Mouse (Mus musculus) hindbrain, postnatal 0 days (tissue): Measurements from ENCODE around the gene Lsmem1. TPM values are rescaled to one million over a fixed set of nuclear protein-coding genes. Genes with fewer than 3 reads are reported as not detected.

Source experiments
- ATAC-seq: fragments of 200-750 bp; cut with Nextera tagmentation; 2 replicates; pipeline ENCODE4 v1.8.0; 2017; ENCODE audit warnings: mild to moderate bottlenecking, moderate TSS enrichment, moderate library complexity
- DNase-seq: peaks from one replicate; pipeline ENCODE4 v3.0.0-alpha.2; 2015; ENCODE audit warnings: low spot score
- H3K27ac ChIP-seq: fragments of 300-500 bp; sonication (generic); 2 replicates; pipeline ENCODE4 v1.5.1; 2014; ENCODE audit warnings: mild to moderate bottlenecking
- H3K27me3 ChIP-seq: fragments of 300-500 bp; sonication (generic); 2 replicates; pipeline ENCODE4 v1.6.1; 2014; ENCODE audit warnings: low read length, mixed read lengths; ENCODE audit not compliant: insufficient read depth
- H3K36me3 ChIP-seq: fragments of 300-500 bp; sonication (generic); 2 replicates; pipeline ENCODE4 v1.6.1; 2014; ENCODE audit warnings: low read length, mixed read lengths; ENCODE audit not compliant: insufficient read depth
- H3K4me1 ChIP-seq: fragments of 300-500 bp; sonication (generic); 2 replicates; pipeline ENCODE4 v1.6.1; 2014; ENCODE audit warnings: antibody characterized with exemption, low read length, mixed read lengths; ENCODE audit not compliant: insufficient read depth
- H3K4me2 ChIP-seq: fragments of 300-500 bp; sonication (generic); 2 replicates; pipeline ENCODE4 v1.6.1; 2014; ENCODE audit warnings: low read depth, mild to moderate bottlenecking, low read length, moderate library complexity, mixed read lengths
- H3K4me3 ChIP-seq: fragments of 300-500 bp; sonication (generic); 2 replicates; pipeline ENCODE4 v1.5.1; 2014; ENCODE audit warnings: low read length
- H3K9ac ChIP-seq: fragments of 300-500 bp; sonication (generic); replicated peaks from 2 replicates; pipeline ENCODE4 v1.6.1; 2014; ENCODE audit warnings: mild to moderate bottlenecking, low read length, moderate library complexity, mixed read lengths
- H3K9me3 ChIP-seq: fragments of 300-500 bp; sonication (generic); 2 replicates; pipeline ENCODE4 v1.6.1; 2016; ENCODE audit warnings: low read length, mixed read lengths
- CTCF ChIP-seq: IDR thresholded peaks from 2 replicates; pipeline ENCODE4 v1.5.1; 2016; ENCODE audit warnings: antibody characterized with exemption, control low read depth, low read depth
- WGBS: fragments of 180-500 bp; shearing (Covaris S2); extraction: QIAGEN DNeasy Blood & Tissue Kit; methylation state at CpG from one replicate; pipeline ENCODE4 v1.1.7; 2014; 5-methylcytosine and 5-hydroxymethylcytosine counted together
- polyA plus RNA-seq: library from polyadenylated mRNA; unstranded; fragments of >200 nt; fragmentation: Nextera tagmentation; extraction: Ambion mirVana; gene quantifications from 2 replicates; pipeline ENCODE4 v1.2.1, GENCODE M21; 2015
- total RNA-seq: library from RNA; depleted of rRNA; stranded (reverse); fragments of >200 nt; gene quantifications from 2 replicates; pipeline ENCODE4 v1.2.3, GENCODE M21; 2014

The Lsmem1 gene
- total and polyA plus RNA-seq, 2 experiments from 2014 or later = 0.09 TPM; not detected in 1

DNA sequence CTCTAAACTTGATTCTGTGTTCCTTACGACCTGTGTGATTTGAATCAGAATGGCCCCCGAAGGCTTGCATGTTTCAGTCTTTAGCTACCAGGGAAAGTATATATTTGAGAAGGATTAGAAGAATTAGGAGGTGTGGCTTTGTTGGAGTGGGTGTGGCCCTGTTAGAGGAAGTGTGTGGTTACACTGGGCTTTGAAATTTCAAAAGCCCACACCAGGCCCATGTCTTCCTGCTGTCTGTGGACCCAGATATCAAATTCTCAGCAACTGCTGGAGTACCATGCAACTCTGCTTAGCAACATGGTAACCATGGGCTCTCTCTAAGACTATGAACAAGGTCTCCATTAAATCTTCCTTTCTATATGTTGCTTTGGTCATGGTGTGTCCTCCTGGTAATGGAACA is 27.7 kb downstream of the Lsmem1 start:
- Histone ChIP-seq H3K9me3 (no peaks in the 10 kb centered on the region), H3K4me2 (no peak overlapping the region), H3K4me3 (no peak overlapping the region), H3K4me1 (no peaks in the 10 kb centered on the region), H3K36me3 (no peaks in the 10 kb centered on the region), H3K9ac (no peak overlapping the region), H3K27ac (no peak overlapping the region), H3K27me3 (no peaks in the 10 kb centered on the region)
- 92% methylated on average over 2 of the region's 2 CpGs for WGBS
- no peak for TF ChIP-seq CTCF
- DNase-seq (no peak), ATAC-seq (no peak)

DNA sequence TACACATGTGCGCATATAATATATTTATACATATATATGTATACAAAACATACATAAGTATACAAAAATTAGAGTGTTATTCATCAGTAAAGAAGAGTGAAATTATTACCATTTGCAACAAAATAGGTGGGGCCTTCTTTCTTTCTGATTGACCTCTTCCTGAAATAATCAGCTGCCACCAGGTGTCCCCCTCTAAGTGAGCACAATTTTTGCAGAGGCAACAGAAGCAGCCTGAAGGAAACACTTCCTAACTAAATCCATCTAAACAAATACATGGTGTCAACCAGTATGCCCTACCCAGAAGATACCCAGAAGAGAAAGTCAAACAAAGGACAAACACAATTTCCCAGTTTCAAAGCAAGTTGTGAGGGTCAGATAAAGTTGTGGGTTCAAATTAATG is 29.6 kb downstream of the Lsmem1 start:
- H3K4me1 ChIP-seq = no peaks in the 10 kb centered on the region
- H3K27me3 ChIP-seq = no peaks in the 10 kb centered on the region
- no peak overlapping the region for H3K27ac ChIP-seq
- no peak overlapping the region for H3K4me2 ChIP-seq
- no peaks in the 10 kb centered on the region for H3K36me3 ChIP-seq
- no peak for TF ChIP-seq CTCF
- no peaks in the 10 kb centered on the region for H3K9me3 ChIP-seq
- no peak for ATAC-seq
- WGBS = 96% methylated on average over 1 of the region's 1 CpGs
- no peak overlapping the region for H3K9ac ChIP-seq
- no peak for DNase-seq
- H3K4me3 ChIP-seq = no peak overlapping the region

- no peak overlapping the region for H3K4me2 ChIP-seq
- DNase-seq (peak; percentile 83), ATAC-seq (peak; percentile 56; the same call in 1 of the 2 replicates)
- no peaks in the 10 kb centered on the region for H3K4me1 ChIP-seq
- peak; percentile 79 for TF ChIP-seq CTCF
- H3K9me3 ChIP-seq = no peaks in the 10 kb centered on the region
- no peaks in the 10 kb centered on the region for H3K36me3 ChIP-seq
- 5% methylated on average over 2 of the region's 2 CpGs for WGBS
- H3K4me3 ChIP-seq = no peak overlapping the region
- no peak overlapping the region for H3K27ac ChIP-seq
- H3K27me3 ChIP-seq = no peaks in the 10 kb centered on the region
- no peak overlapping the region for H3K9ac ChIP-seq
Observed at GRCm38 (mm10) chr12:40164621-40165020, 34.7 kb downstream of the Lsmem1 start.

DNA sequence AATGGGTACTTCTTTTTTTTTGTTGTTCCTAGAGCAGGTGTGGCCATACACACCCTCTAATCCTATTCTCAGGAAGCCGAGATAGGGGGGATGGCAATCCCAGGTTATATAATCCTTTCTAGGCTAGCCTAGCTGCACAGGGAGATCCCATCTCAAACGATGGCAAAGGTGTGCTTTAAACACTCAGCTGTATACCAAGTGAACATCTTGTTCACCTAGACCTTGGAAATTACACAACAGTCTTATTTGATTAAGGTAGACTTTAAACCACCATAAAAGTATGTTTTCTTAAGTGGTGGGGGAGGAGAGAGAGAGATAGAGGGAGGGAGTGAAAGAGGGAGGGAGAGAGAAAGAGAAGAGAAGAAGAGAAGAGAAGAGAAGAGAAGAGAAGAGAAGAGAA is 38.5 kb downstream of the Lsmem1 start:
- H3K4me2 ChIP-seq = no peak overlapping the region
- no peaks in the 10 kb centered on the region for H3K4me1 ChIP-seq
- no peak for DNase-seq
- H3K9me3 ChIP-seq = no peaks in the 10 kb centered on the region
- H3K27ac ChIP-seq = no peak overlapping the region
- H3K36me3 ChIP-seq = no peaks in the 10 kb centered on the region
- ATAC-seq = no peak
- TF ChIP-seq CTCF = no peak
- H3K9ac ChIP-seq = no peak overlapping the region
- no peaks in the 10 kb centered on the region for H3K27me3 ChIP-seq
- WGBS = 85% methylated on average over 2 of the region's 2 CpGs
- H3K4me3 ChIP-seq = no peak overlapping the region

- Histone ChIP-seq H3K27me3 (no peaks in the 10 kb centered on the region), H3K4me1 (no peaks in the 10 kb centered on the region), H3K9ac (no peak overlapping the region), H3K36me3 (no peaks in the 10 kb centered on the region), H3K4me3 (no peak overlapping the region), H3K9me3 (no peaks in the 10 kb centered on the region), H3K27ac (no peak overlapping the region), H3K4me2 (no peak overlapping the region)
- 93% methylated on average over 6 of the region's 6 CpGs for WGBS
- no peak for TF ChIP-seq CTCF
- ATAC-seq (no peak), DNase-seq (no peak)
Observed at GRCm38 (mm10) chr12:40154188-40154587, 45.1 kb downstream of the Lsmem1 start.

- Histone ChIP-seq H3K27me3 (no peaks in the 10 kb centered on the region), H3K9me3 (no peaks in the 10 kb centered on the region), H3K27ac (no peak overlapping the region), H3K4me1 (no peaks in the 10 kb centered on the region), H3K36me3 (no peaks in the 10 kb centered on the region), H3K4me3 (no peak overlapping the region), H3K4me2 (no peak overlapping the region), H3K9ac (no peak overlapping the region)
- no peak for TF ChIP-seq CTCF
- 86% methylated on average over 8 of the region's 8 CpGs for WGBS
- DNase-seq (no peak), ATAC-seq (no peak)
Observed at GRCm38 (mm10) chr12:40152353-40153069, 46.8 kb downstream of the Lsmem1 start.

GRCm38 (mm10) chr12:40147319-40147718 is 52.0 kb downstream of the Lsmem1 start:
- WGBS = 77% methylated on average over 4 of the region's 4 CpGs
- TF ChIP-seq CTCF = no peak
- DNase-seq = no peak

More at GRCm38 (mm10) chr12:40147319-40147718, 52.0 kb downstream of the Lsmem1 start:
- Histone ChIP-seq H3K27ac (no peak overlapping the region), H3K4me1 (no peaks in the 10 kb centered on the region), H3K36me3 (no peaks in the 10 kb centered on the region), H3K9ac (no peak overlapping the region), H3K4me2 (no peak overlapping the region), H3K4me3 (no peak overlapping the region), H3K9me3 (no peaks in the 10 kb centered on the region), H3K27me3 (no peaks in the 10 kb centered on the region)
- ATAC-seq = no peak
